Mouse (Mus musculus) stomach, embryonic 15.5 days (tissue): ENCODE data around the gene Tbp. TPM values are rescaled to one million over a fixed set of nuclear protein-coding genes. Genes with fewer than 3 reads are reported as not detected.

Experiments
- ATAC-seq: fragments of 200-750 bp; cut with Nextera tagmentation; 2 replicates; pipeline ENCODE4 v1.8.0; 2017; ENCODE audit warnings: low read depth, moderate number of reproducible peaks, moderate TSS enrichment; ENCODE audit not compliant: insufficient read depth, low FRiP score
- H3K27ac ChIP-seq: fragments of 300-500 bp; sonication (generic); 2 replicates; pipeline ENCODE4 v1.5.1; 2015; ENCODE audit warnings: mild to moderate bottlenecking, inconsistent platforms
- H3K27me3 ChIP-seq: fragments of 300-500 bp; sonication (generic); replicated peaks from 2 replicates; pipeline ENCODE4 v1.6.1; 2015; ENCODE audit warnings: inconsistent platforms
- H3K36me3 ChIP-seq: fragments of 300-500 bp; sonication (generic); 2 replicates; pipeline ENCODE4 v1.6.1; 2015; ENCODE audit warnings: inconsistent platforms
- H3K4me1 ChIP-seq: fragments of 300-500 bp; sonication (generic); 2 replicates; pipeline ENCODE4 v1.6.1; 2015; ENCODE audit warnings: inconsistent platforms
- H3K4me2 ChIP-seq: fragments of 300-500 bp; sonication (generic); 2 replicates; pipeline ENCODE4 v1.6.1; 2015; ENCODE audit warnings: mild to moderate bottlenecking, inconsistent platforms
- H3K4me3 ChIP-seq: fragments of 300-500 bp; sonication (generic); replicated peaks from 2 replicates; pipeline ENCODE4 v1.5.1; 2015; ENCODE audit warnings: inconsistent platforms
- H3K9ac ChIP-seq: fragments of 300-500 bp; sonication (generic); 2 replicates; pipeline ENCODE4 v1.6.1; 2015; ENCODE audit warnings: inconsistent platforms
- H3K9me3 ChIP-seq: fragments of 300-500 bp; sonication (generic); 2 replicates; pipeline ENCODE4 v1.6.1; 2016; ENCODE audit warnings: inconsistent platforms
- WGBS: fragments of 180-500 bp; shearing (Covaris S2); methylation state at CpG from one replicate; pipeline ENCODE4 v1.1.7; 2015; 5-methylcytosine and 5-hydroxymethylcytosine counted together
- polyA plus RNA-seq: library from polyadenylated mRNA; unstranded; fragments of >200 nt; fragmentation: Nextera tagmentation; extraction: Ambion mirVana; gene quantifications from 2 replicates; pipeline ENCODE4 v1.2.1, GENCODE M21; 2015

The Tbp gene
- 35.9 and 41.3 TPM in 2 replicates for polyA plus RNA-seq

DNA sequence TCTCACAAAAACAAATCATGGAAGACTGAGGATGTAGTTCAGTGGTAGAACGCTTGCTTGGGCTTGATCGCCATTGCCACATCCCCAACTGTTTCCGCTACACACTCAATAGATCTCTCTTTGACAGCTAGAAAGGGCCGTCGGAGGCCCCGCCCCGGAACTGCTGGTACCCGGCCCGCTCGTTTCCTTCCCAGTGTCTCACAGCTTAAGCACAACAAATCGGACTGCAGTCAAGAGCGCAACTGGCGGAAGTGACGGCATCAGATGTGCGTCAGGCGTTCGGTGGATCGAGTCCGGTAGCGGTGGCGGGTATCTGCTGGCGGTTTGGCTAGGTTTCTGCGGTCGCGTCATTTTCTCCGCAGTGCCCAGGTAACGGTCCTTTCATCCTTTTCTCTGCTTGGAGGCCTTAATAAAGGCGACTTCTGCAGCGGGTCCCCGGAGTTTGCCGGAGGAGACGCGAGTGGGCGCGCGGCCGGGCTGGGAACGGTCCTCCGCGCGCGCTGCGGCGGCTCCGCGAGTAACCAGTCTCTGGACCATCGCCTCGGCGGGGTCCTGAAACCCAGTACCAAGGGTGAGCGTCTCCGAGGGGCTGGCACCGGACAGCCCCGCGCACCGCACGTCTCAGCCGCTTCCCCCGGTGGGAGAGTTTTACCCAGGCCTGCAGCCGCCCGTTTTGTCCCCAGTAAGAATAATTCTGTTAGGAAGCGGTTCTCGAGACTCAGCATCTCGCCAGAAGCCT, at the start of gene Tbp, which contains the start of gene Psmb1:
TSS of gene Tbp (plus strand) at position 233 of the 739 bp plus-strand sequence.
TSS of gene Psmb1 (minus strand) at position 96 of the 739 bp plus-strand sequence.
- Histone ChIP-seq H3K9me3 (no peaks in the 10 kb centered on the region), H3K27me3 (no peaks in the 10 kb centered on the region), H3K27ac (peak within 1 kb of the TSS; percentile 96), H3K9ac (peak within 1 kb of the TSS; percentile 80; the same call in 1 of the 2 replicates), H3K36me3 (peaks cover 8% of the 10 kb centered on the region), H3K4me3 (peak within 1 kb of the TSS; percentile 99), H3K4me2 (peak within 1 kb of the TSS; percentile 81), H3K4me1 (peaks cover 13% of the 10 kb centered on the region)
- WGBS = under 1% methylated on average over 63 of the region's 63 CpGs
- peak; percentile 92 for ATAC-seq

DNA sequence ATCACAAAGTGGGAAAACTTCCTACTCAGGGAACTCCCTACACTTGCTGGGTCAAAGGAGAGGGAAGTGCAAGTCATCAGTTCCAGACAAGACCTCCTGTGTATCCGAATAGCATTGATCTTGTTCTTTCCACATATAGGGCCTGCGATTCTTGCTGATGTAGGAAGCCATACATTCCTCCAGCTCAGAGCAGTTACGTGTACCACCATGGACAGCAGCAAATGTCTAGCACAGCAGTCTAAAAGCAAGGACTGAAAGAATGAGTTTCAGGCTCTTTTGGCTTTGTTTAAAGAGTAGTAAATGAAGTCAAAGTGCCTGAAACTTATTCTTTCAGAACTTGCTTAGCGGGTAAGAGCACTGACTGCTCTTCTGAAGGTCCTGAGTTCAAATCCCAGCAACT, 44.5 kb upstream of the Tbp start:
- no peak overlapping the region for H3K4me2 ChIP-seq
- H3K27ac ChIP-seq = no peak overlapping the region
- 78% methylated on average over 4 of the region's 4 CpGs for WGBS
- H3K4me1 ChIP-seq = no peaks in the 10 kb centered on the region
- H3K4me3 ChIP-seq = no peak overlapping the region
- ATAC-seq = no peak
- H3K36me3 ChIP-seq = no peaks in the 10 kb centered on the region
- H3K9ac ChIP-seq = no peak overlapping the region
- H3K27me3 ChIP-seq = no peaks in the 10 kb centered on the region
- H3K9me3 ChIP-seq = no peaks in the 10 kb centered on the region

DNA sequence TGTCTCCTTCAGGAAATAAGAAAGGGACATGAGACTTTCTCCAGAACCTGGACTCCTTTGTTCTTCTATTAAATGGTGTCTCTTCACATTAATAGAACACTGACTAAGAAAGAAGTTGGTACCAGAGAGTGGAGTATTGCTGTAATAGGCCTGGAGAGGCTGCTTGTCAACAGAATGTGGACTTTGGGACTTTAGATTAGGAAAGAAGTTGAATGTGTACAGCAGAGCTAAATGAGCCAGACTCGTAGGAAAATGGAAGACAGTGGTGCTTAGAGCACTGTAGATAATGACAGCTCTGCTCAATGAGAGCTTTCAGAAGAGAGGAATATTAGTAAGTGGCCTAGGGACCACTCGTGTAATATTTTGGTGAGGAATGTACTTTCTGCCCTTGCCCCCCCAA, 43.1 kb upstream of the Tbp start:
- H3K36me3 ChIP-seq = no peaks in the 10 kb centered on the region
- ATAC-seq = no peak
- WGBS = 80% methylated on average over 2 of the region's 2 CpGs

DNA sequence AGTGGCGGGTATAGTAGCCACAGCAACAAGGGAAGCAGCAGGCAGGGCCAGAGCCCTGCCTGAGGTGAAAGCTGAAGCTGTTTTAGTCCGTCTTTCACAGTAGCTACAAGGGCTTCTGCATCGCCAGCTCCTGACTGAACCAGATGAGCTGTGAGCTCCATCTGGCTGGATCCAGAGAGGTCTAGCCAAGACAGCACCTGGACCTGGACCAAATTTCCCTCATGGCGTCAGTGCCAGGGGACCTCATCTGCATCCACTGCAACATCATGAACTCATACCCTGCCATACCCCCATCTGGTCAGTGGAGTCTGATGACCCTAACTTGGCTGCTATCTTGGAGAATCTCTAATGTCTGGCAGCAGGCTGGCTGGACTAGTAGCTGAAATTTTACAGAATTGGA, 39.9 kb upstream of the Tbp start:
- Histone ChIP-seq H3K9me3 (no peaks in the 10 kb centered on the region), H3K4me2 (no peak overlapping the region), H3K4me1 (no peaks in the 10 kb centered on the region), H3K27ac (no peak overlapping the region), H3K27me3 (no peaks in the 10 kb centered on the region), H3K36me3 (no peaks in the 10 kb centered on the region), H3K9ac (no peak overlapping the region), H3K4me3 (no peak overlapping the region)
- ATAC-seq = no peak
- 78% methylated on average over 4 of the region's 4 CpGs for WGBS

More for the DNA sequence above, 43.1 kb upstream of the Tbp start:
- Histone ChIP-seq H3K4me3 (no peak overlapping the region), H3K27me3 (no peaks in the 10 kb centered on the region), H3K9me3 (no peaks in the 10 kb centered on the region), H3K4me1 (no peaks in the 10 kb centered on the region), H3K4me2 (no peak overlapping the region), H3K27ac (no peak overlapping the region), H3K9ac (no peak overlapping the region)

DNA sequence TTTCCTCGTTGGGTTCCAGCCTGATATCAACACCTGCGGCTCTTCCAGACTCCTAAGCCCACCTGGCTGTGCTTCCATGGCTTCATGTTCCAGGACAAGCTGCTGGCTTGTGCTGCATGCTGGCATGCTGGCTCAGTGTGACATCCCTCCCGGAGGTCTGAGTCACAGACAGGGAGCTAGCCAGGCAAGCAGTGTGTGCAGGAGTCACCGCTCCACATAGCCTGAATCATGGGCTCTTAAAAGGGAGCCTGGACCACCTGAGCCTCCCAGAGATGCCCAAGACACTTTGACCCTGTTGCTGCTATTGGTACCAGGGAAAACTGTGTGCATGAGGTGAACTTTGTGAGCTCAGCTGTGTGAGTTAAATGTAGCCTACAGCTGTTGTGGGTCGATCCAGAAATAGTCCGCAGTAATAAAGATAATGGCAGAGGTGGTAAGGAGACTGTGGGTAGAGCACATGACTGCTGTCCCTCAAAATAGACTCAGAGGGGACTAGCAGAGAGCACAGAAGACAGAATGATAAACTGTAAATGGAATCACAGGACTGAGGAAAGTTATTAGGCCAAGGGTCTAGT, 37.7 kb upstream of the Tbp start:
- Histone ChIP-seq H3K9me3 (no peaks in the 10 kb centered on the region), H3K4me3 (no peak overlapping the region), H3K4me2 (no peak overlapping the region), H3K27ac (no peak overlapping the region), H3K36me3 (0 out of 2 replicates have a peak, but pooled peaks cover 4% of the 10 kb centered on the region), H3K4me1 (no peaks in the 10 kb centered on the region), H3K27me3 (no peaks in the 10 kb centered on the region), H3K9ac (no peak overlapping the region)
- WGBS = 93% methylated on average over 6 of the region's 6 CpGs
- no peak for ATAC-seq

DNA sequence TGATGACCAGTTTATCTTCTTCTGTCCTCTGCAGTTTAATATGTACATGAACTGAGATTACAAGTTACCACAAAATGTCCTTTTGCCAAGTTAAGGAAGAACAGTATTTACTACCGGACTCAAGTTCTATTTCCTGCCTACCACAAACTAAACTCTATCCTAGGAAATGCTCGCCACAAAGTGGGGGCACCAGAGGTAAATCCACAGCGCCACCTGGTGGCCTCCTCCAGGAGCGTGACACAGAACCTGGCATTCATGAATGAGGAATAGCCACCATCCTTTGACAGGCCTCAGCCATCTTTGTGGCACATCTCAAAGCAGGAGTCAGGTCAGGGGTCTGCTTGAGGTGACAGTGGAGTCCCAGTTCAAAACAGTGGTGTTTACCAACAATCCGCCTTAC, 32.0 kb upstream of the Tbp start:
- Histone ChIP-seq H3K9me3 (no peaks in the 10 kb centered on the region), H3K36me3 (peaks cover 21% of the 10 kb centered on the region; the same call in 1 of the 2 replicates), H3K27me3 (no peaks in the 10 kb centered on the region), H3K9ac (no peak overlapping the region), H3K27ac (no peak overlapping the region), H3K4me2 (no peak overlapping the region), H3K4me1 (no peaks in the 10 kb centered on the region), H3K4me3 (no peak overlapping the region)
- WGBS = 24% methylated on average over 5 of the region's 5 CpGs
- ATAC-seq = 0 out of 2 replicates have a peak, but pooled peaks have one; percentile 14

DNA sequence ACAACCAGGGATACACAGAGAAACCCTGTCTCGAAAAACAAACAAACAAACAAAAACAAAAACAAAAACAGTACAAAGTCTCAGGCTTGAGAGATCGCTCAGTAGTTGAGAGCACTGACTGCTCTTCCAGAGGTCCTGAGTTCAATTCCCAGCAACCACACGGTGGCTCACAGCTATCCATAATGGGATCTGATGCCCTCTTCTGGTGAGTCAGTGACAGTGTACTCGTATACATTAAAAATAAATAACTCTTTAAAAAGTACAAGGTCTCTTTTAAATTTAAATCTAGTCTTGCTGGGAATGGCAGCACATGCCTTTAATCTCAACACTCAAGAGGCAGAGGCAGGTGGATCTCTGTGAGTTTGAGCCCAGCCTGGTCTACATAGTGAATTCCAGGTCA, 27.0 kb upstream of the Tbp start:
- no peak for ATAC-seq
- Histone ChIP-seq H3K27ac (no peak overlapping the region), H3K9ac (no peak overlapping the region), H3K4me1 (no peaks in the 10 kb centered on the region), H3K27me3 (no peaks in the 10 kb centered on the region), H3K4me2 (no peak overlapping the region), H3K9me3 (no peaks in the 10 kb centered on the region), H3K4me3 (no peak overlapping the region), H3K36me3 (peaks cover 55% of the 10 kb centered on the region)
- 86% methylated on average over 4 of the region's 4 CpGs for WGBS

DNA sequence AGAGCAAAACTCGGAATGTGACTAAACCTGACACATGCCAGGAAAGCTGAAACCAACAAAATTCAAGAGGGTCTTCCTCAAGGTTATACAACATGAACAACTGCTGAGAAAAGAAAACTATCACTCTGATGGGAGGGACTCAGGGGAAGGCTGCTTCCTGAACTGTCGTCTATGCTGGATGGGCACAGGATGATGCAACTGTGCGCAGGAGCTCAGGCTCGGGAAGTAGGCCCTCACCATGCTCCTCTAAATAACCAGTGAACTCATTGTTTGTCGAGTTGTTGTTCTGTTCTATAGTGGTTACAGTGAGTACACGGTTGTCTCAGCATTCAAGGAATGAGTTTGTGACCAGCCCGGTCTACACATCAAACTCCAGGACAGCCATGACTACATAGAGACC, 9.1 kb upstream of the Tbp start:
- Histone ChIP-seq H3K9me3 (no peaks in the 10 kb centered on the region), H3K36me3 (peaks cover 37% of the 10 kb centered on the region), H3K4me3 (no peak overlapping the region), H3K9ac (no peak overlapping the region), H3K4me1 (no peaks in the 10 kb centered on the region), H3K27me3 (no peaks in the 10 kb centered on the region), H3K27ac (no peak overlapping the region), H3K4me2 (no peak overlapping the region)
- 92% methylated on average over 7 of the region's 7 CpGs for WGBS
- no peak for ATAC-seq

DNA sequence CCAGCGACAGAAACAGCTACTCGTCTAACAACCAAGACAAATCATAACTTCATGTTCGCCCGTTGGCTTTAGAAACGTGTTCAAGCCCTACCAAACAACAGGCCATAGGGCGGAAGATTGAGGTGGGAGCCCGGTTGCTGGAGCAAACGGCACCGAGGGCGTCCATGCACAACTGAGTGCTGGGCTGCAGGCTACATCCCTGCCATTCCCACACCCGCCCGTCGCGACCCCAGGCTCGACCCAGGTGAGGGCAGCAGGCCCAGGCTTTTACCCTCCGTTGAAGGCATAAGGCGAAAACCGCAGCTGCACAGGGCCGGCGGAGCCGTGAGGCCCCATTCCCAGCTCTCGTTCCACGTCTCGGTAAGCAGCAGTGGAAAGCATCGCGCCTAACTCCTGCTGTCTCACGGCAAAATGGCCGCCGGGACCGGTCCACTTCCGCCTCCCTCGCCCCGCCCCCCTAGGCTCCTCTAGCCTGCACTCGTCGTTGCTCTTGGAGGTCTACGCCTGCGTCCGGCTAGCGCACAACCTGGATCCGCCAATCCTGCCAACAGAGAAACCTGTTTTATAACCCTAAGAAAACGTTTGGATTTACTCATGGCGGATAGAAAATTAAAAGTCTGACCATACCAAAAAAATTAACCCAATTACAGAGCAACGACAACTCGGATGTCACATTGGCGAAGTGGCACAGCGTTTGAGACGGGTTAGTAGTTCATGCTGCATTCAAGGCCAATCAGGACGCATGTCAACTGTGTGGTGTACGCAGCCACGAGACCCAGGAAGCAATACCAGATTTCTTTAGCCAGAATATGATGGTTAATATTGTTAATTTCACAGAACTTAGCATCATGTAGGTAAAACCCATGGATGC, 1.6 kb upstream of the Tbp start:
- H3K4me1 ChIP-seq = peaks cover 13% of the 10 kb centered on the region
- ATAC-seq = peak; percentile 93
- no peaks in the 10 kb centered on the region for H3K27me3 ChIP-seq
- H3K27ac ChIP-seq = peak overlapping the region; percentile 96
- WGBS = under 1% methylated on average over 50 of the region's 50 CpGs
- peak overlapping the region; percentile 99 for H3K4me3 ChIP-seq
- no peaks in the 10 kb centered on the region for H3K9me3 ChIP-seq
- H3K4me2 ChIP-seq = peak overlapping the region; percentile 81
- peak overlapping the region; percentile 94 for H3K9ac ChIP-seq
- H3K36me3 ChIP-seq = peaks cover 6% of the 10 kb centered on the region; the same call in 1 of the 2 replicates

DNA sequence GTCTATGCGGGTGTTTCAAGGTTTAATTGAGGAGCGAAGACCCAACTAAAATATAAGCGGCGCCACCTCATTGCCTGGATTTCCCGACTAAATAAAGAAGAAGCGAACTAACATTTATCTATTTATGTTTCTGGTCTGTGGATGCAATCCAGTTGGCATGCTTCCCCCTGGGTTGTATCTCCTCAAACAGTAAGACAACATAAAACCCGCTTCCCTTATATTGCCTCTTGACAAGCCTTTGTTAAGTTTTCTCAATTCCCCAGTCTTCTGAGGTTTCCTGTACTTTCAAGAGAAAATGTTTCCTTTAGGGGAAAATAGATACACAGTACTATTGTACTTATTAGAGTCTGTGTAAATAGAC, 955 bp upstream of the Tbp start:
- no peak for ATAC-seq

DNA sequence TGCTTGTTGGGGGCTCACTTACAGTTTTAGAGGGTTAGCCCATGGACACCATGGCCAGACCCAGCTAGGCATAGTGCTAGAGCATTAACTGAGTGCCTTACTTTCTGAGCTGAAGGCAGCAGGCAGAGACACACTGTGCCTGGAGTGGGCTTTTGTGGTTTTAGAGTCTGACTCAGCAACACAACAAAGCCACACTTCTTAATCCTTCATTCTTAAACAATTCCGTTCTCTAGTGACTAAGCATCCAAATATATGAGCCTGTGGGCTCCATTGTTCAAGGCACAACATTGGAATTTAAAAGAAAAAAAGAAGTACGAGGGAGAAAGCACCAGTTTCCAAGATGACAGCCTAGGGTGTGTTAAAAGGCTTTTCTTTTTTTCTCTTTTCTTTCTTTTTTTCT, 11.0 kb downstream of the Tbp start:
- 84% methylated on average over 2 of the region's 2 CpGs for WGBS
- no peaks in the 10 kb centered on the region for H3K9me3 ChIP-seq
- no peak overlapping the region for H3K9ac ChIP-seq
- no peaks in the 10 kb centered on the region for H3K4me1 ChIP-seq
- H3K27ac ChIP-seq = no peak overlapping the region
- H3K4me3 ChIP-seq = no peak overlapping the region
- no peak for ATAC-seq
- peaks cover 56% of the 10 kb centered on the region for H3K36me3 ChIP-seq
- no peaks in the 10 kb centered on the region for H3K27me3 ChIP-seq
- no peak overlapping the region for H3K4me2 ChIP-seq

More for the DNA sequence above, 955 bp upstream of the Tbp start:
- no peaks in the 10 kb centered on the region; the same call in 1 of the 2 replicates for H3K36me3 ChIP-seq
- peak overlapping the region; percentile 99 for H3K4me3 ChIP-seq
- no peaks in the 10 kb centered on the region for H3K27me3 ChIP-seq
- 0 out of 2 replicates have a peak overlapping the region, but pooled peaks have one; percentile 96 for H3K27ac ChIP-seq
- WGBS = 43% methylated on average over 7 of the region's 7 CpGs
- peaks cover 13% of the 10 kb centered on the region for H3K4me1 ChIP-seq
- peak overlapping the region; percentile 81 for H3K4me2 ChIP-seq
- H3K9me3 ChIP-seq = no peaks in the 10 kb centered on the region
- no peak overlapping the region for H3K9ac ChIP-seq
